Mouse (Mus musculus) small intestine, adult 2 months (tissue): ENCODE data around the gene Xylt1.

Experiments used
- CTCF ChIP-seq: fragments of 200-500 bp; IDR thresholded peaks from 2 replicates; pipeline ENCODE4 v1.5.1; 2012; ENCODE audit warnings: low read depth, mild to moderate bottlenecking, control low read depth, inconsistent platforms, low read length, moderate library complexity, mixed read lengths; ENCODE audit not compliant: insufficient replicate concordance, insufficient read length; ENCODE audit errors: extremely low read depth
- POLR2A ChIP-seq: fragments of 200-500 bp; IDR thresholded peaks from 2 replicates; pipeline ENCODE4 v1.6.1; 2012; ENCODE audit warnings: low read depth, mild to moderate bottlenecking, control low read depth, inconsistent platforms, low read length, moderate library complexity

DNA sequence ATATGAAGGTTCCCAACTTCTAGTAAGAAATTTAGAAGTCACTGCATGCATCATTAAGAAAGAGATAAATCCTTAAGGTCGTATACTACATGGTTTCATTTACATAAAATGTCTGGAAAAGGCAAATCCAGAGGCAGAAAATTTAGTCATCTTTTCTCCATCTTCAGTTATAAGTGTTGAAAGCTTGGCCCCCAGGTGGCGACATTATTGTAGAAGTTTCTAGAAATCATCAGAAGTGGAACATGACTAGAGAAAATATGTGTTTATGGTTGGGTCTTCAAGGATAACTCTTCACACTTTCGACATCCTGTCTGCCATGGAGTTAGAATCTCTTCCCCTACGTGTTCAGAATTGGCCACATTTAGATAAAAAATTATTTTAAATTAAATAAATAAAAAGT, 18.3 kb upstream of the Xylt1 start:
- TF ChIP-seq POLR2A (no peak), CTCF (no peak)
